Mouse (Mus musculus) MEL (cell line): ENCODE measurements around the gene Ccdc175. TPM values are rescaled to one million over a fixed set of nuclear protein-coding genes. Genes with fewer than 3 reads are reported as not detected.

Experiments
- DNase-seq: peaks from one replicate; pipeline ENCODE4 v3.0.0; 2011; ENCODE audit warnings: low read depth, low spot score
- H3K27ac ChIP-seq: 2 replicates; pipeline ENCODE4 v1.5.1; 2012; ENCODE audit warnings: low read depth, mild to moderate bottlenecking, control low read depth, low read length, moderate library complexity; ENCODE audit not compliant: control insufficient read depth
- H3K27me3 ChIP-seq, 2 experiments: fragments of 150-350 bp in 1 of 2; sonication (generic) in 1 of 2; 2 replicates each; pipeline ENCODE4 v1.6.1; 2012; ENCODE audit warnings: low read length in 2 of 2, mild to moderate bottlenecking in 2 of 2, improper control_type of control experiment in 1 of 2, moderate library complexity in 1 of 2; ENCODE audit not compliant: insufficient read depth in 2 of 2, control insufficient read depth in 1 of 2
- H3K36me3 ChIP-seq, 2 experiments: 2 replicates each; pipeline ENCODE4 v1.6.1; 2012 to 2014; ENCODE audit warnings: low read length in 2 of 2, improper control_type of control experiment in 1 of 2, inconsistent platforms in 1 of 2, mild to moderate bottlenecking in 1 of 2; ENCODE audit not compliant: insufficient read depth in 2 of 2, control insufficient read depth in 1 of 2
- H3K4me1 ChIP-seq, 2 experiments: fragments of 150-350 bp in 1 of 2; sonication (generic) in 1 of 2; 2 replicates each; pipeline ENCODE4 v1.6.1; 2012; ENCODE audit warnings: low read length in 2 of 2, improper control_type of control experiment in 1 of 2, mild to moderate bottlenecking in 1 of 2; ENCODE audit not compliant: insufficient read depth in 2 of 2, control insufficient read depth in 1 of 2
- H3K4me3 ChIP-seq, 2 experiments: fragments of 150-350 bp in 1 of 2; sonication (generic) in 1 of 2; 2 replicates each; pipeline ENCODE4 v1.5.1; 2012; ENCODE audit warnings: low read depth in 2 of 2, low read length in 2 of 2, mild to moderate bottlenecking in 2 of 2, moderate library complexity in 2 of 2, control low read depth in 1 of 2, improper control_type of control experiment in 1 of 2; ENCODE audit not compliant: control insufficient read depth in 1 of 2, insufficient read depth in 1 of 2
- H3K79me2 ChIP-seq: 2 replicates; pipeline ENCODE4 v1.6.1; 2012; ENCODE audit warnings: mild to moderate bottlenecking, low read length, moderate library complexity; ENCODE audit not compliant: control insufficient read depth, poor library complexity, insufficient read depth
- H3K9ac ChIP-seq: 2 replicates; pipeline ENCODE4 v1.6.1; 2012; ENCODE audit warnings: low read depth, mild to moderate bottlenecking, control low read depth, low read length, moderate library complexity; ENCODE audit not compliant: control insufficient read depth, poor library complexity, severe bottlenecking
- H3K9me3 ChIP-seq: fragments of 150-350 bp; sonication (generic); replicated peaks from 2 replicates; pipeline ENCODE4 v1.6.1; 2012; ENCODE audit warnings: mild to moderate bottlenecking, low read length, improper control_type of control experiment, moderate library complexity; ENCODE audit not compliant: insufficient read depth
- BHLHE40 ChIP-seq: IDR thresholded peaks from 2 replicates; pipeline ENCODE4 v1.6.1; 2012; ENCODE audit warnings: low read depth, mild to moderate bottlenecking, inconsistent platforms, low read length, improper control_type of control experiment, borderline replicate concordance
- CTCF ChIP-seq, 3 experiments: IDR thresholded peaks in 2 of 3; conservative IDR thresholded peaks in 1 of 3; 2 replicates each; pipeline ENCODE4 v1.5.1; 2011 to 2012; ENCODE audit warnings: low read length in 3 of 3, low read depth in 2 of 3, mild to moderate bottlenecking in 2 of 3, improper control_type of control experiment in 1 of 3, inconsistent platforms in 1 of 3, mixed read lengths in 1 of 3, moderate library complexity in 1 of 3; ENCODE audit not compliant: control insufficient read depth in 1 of 3, insufficient read depth in 1 of 3, poor library complexity in 1 of 3, severe bottlenecking in 1 of 3
- E2F4 ChIP-seq: IDR thresholded peaks from 2 replicates; pipeline ENCODE4 v1.6.1; 2011; ENCODE audit warnings: low read depth, low read length, improper control_type of control experiment, borderline replicate concordance
- ELF1 ChIP-seq: IDR thresholded peaks from 2 replicates; pipeline ENCODE4 v1.6.1; 2014; ENCODE audit warnings: low read depth, mild to moderate bottlenecking, inconsistent platforms, low read length, improper control_type of control experiment, moderate library complexity
- EP300 ChIP-seq, 2 experiments: IDR thresholded peaks; 2 replicates each; pipeline ENCODE4 v1.6.1; 2011; ENCODE audit warnings: improper control_type of control experiment in 2 of 2, low read length in 2 of 2, low read depth in 1 of 2, mild to moderate bottlenecking in 1 of 2
- ETS1 ChIP-seq: IDR thresholded peaks from 2 replicates; pipeline ENCODE4 v1.6.1; 2012; ENCODE audit warnings: low read depth, mild to moderate bottlenecking, inconsistent platforms, low read length, improper control_type of control experiment, moderate library complexity
- MAFK ChIP-seq: IDR thresholded peaks from 2 replicates; pipeline ENCODE4 v1.6.1; 2011; ENCODE audit warnings: low read depth, mild to moderate bottlenecking, low read length, improper control_type of control experiment, borderline replicate concordance
- MAZ ChIP-seq: IDR thresholded peaks from 2 replicates; pipeline ENCODE4 v1.6.1; 2012; ENCODE audit warnings: low read depth, mild to moderate bottlenecking, inconsistent platforms, low read length, improper control_type of control experiment
- NELFE ChIP-seq: IDR thresholded peaks from 2 replicates; pipeline ENCODE4 v1.6.1; 2011; ENCODE audit warnings: low read depth, low read length, improper control_type of control experiment
- SIN3A ChIP-seq: IDR thresholded peaks from 2 replicates; pipeline ENCODE4 v1.6.1; 2012; ENCODE audit warnings: low read length, improper control_type of control experiment, inconsistent platforms
- TAL1 ChIP-seq: IDR thresholded peaks from 2 replicates; pipeline ENCODE4 v1.6.1; 2012; ENCODE audit warnings: mild to moderate bottlenecking, inconsistent platforms, low read length, moderate library complexity, mixed read lengths
- TBP ChIP-seq: IDR thresholded peaks from 2 replicates; pipeline ENCODE4 v1.8.0; 2011; ENCODE audit warnings: low read depth, low read length, improper control_type of control experiment
- USF2 ChIP-seq, 2 experiments: IDR thresholded peaks; 2 replicates each; pipeline ENCODE4 v1.6.1; 2011 to 2012; ENCODE audit warnings: improper control_type of control experiment in 2 of 2, low read length in 2 of 2, borderline replicate concordance in 1 of 2, inconsistent platforms in 1 of 2, low read depth in 1 of 2, mild to moderate bottlenecking in 1 of 2; ENCODE audit not compliant: insufficient read depth in 1 of 2
- polyA plus RNA-seq, 2 experiments: library from polyadenylated mRNA; stranded (reverse) in 1 of 2; unstranded in 1 of 2; fragments of >175 nt in 1 of 2; fragments of >200 nt in 1 of 2; gene quantifications; 2 replicates each; pipeline versions ENCODE4 v1.2.1 to v1.2.4; 2012; ENCODE audit warnings: low replicate concordance in 2 of 2, low read depth in 1 of 2; ENCODE audit not compliant: insufficient read length in 2 of 2, insufficient read depth in 1 of 2, missing spikeins in 1 of 2
- total RNA-seq: library from RNA; depleted of rRNA; stranded (reverse); fragments of 300-350 nt; gene quantifications from 2 replicates; pipeline ENCODE4 v1.2.3, GENCODE M21; 2012

Gene Ccdc175
- total and polyA plus RNA-seq, 3 experiments = not detected

GRCm38 (mm10) chr12:72179561-72179960 is 5.3 kb downstream of the Ccdc175 start (continued):
- no peak for TF ChIP-seq USF2 (IDR thresholded peaks at IDR 0.05; ENCODE audit: borderline replicate concordance in 1 of 2, insufficient read depth in 1 of 2, low read depth in 1 of 2, low read length in 2 of 2)
- no peak for TF ChIP-seq MAZ
- no peak for TF ChIP-seq TBP
- no peak for TF ChIP-seq ELF1
- TF ChIP-seq, all 39 proteins: peak for 0

GRCm38 (mm10) chr12:72178322-72178721 is 6.5 kb downstream of the Ccdc175 start:
- H3K27ac ChIP-seq = no peak overlapping the region

DNA sequence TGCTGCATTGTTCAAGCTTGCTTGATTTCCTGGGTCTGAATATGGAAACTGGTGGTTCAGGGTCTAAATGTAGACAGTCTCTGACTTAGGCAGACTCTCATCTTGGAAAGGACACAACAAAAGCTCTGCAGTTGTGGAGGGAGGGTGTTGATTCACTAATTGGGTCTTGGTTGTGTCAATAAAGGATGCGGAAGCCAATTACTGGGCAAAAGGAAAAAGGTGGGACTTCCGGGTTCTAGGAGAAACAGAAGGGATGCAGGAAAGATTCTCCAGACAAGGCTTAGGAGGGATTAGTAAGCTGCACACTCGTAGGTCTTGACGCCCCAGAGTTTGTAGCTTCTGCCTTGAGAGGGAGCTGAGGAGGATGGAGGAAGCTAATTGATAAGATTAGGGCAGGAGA is 26.4 kb downstream of the Ccdc175 start:
- Histone ChIP-seq H3K36me3 (no peaks in the 10 kb centered on the region), H3K9me3 (no peaks in the 10 kb centered on the region), H3K4me1 (no peaks in the 10 kb centered on the region), H3K27ac (no peak overlapping the region), H3K27me3 (no peaks in the 10 kb centered on the region), H3K9ac (no peak overlapping the region), H3K79me2 (no peaks in the 10 kb centered on the region), H3K4me3 (no peak overlapping the region)
- TF ChIP-seq ELF1 (no peak), ETS1 (no peak), TAL1 (no peak), CTCF (IDR thresholded peaks at IDR 0.05 in 2 of 3, conservative IDR thresholded peaks at IDR 0.05 in 1 of 3; ENCODE audit: control insufficient read depth in 1 of 3, insufficient read depth in 1 of 3, low read depth in 2 of 3, low read length in 3 of 3, poor library complexity in 1 of 3, severe bottlenecking in 1 of 3) (no peak)
- no peak for DNase-seq

More at GRCm38 (mm10) chr12:72178322-72178721, 6.5 kb downstream of the Ccdc175 start:
- Histone ChIP-seq H3K36me3 (no peaks in the 10 kb centered on the region), H3K79me2 (no peaks in the 10 kb centered on the region), H3K4me3 (no peak overlapping the region), H3K9me3 (no peaks in the 10 kb centered on the region), H3K4me1 (no peaks in the 10 kb centered on the region), H3K9ac (no peak overlapping the region), H3K27me3 (no peaks in the 10 kb centered on the region)
- no peak for DNase-seq
- TF ChIP-seq CTCF (IDR thresholded peaks at IDR 0.05 in 2 of 3, conservative IDR thresholded peaks at IDR 0.05 in 1 of 3; ENCODE audit: control insufficient read depth in 1 of 3, insufficient read depth in 1 of 3, low read depth in 2 of 3, low read length in 3 of 3, poor library complexity in 1 of 3, severe bottlenecking in 1 of 3) = no peak
- TF ChIP-seq E2F4 = no peak
- TF ChIP-seq SIN3A = no peak
- TF ChIP-seq MAFK = no peak
- no peak for TF ChIP-seq USF2 (IDR thresholded peaks at IDR 0.05; ENCODE audit: borderline replicate concordance in 1 of 2, insufficient read depth in 1 of 2, low read depth in 1 of 2, low read length in 2 of 2)
- TF ChIP-seq BHLHE40 = no peak
- TF ChIP-seq EP300 (IDR thresholded peaks at IDR 0.05; ENCODE audit: low read depth in 1 of 2, low read length in 2 of 2) = no peak
- no peak for TF ChIP-seq NELFE
